Mouse (Mus musculus): ENCODE data around the gene Llgl1. TPM values are rescaled to one million over a fixed set of nuclear protein-coding genes. Genes with fewer than 3 reads are reported as not detected.

Gene Llgl1
- polyA plus RNA-seq, 1 experiment from 2014 or later, result 87.4 TPM

DNA sequence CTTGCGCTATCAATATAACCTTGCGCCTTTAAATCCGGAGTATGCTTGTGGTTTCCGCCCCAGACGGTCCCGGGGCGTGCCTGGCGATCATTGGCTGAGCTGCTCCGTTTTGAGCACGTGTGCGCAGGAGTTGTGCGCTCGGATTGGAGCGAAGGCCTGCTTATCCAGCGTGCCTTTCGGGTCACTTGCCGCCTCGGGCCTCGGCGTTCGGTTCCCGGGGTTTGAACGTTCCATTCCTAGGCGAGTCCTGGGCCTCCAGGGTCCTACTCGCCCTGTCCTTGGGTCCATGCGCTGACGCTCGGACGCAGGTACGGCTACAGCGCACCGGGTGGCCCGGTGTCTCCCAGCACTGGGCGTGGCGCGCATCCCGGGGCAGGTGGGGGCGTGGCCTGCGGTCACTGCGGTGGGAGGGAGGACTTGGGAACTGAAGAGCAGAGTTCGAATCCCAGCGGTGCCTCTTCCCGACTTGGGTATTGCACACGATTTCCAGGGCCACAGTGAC is 28.8 kb downstream of the Llgl1 start, which contains the start of gene Mief2:
Gene Mief2 (plus strand): TSS at position 139 of the 502 bp plus-strand sequence.
- Histone ChIP-seq H3K9ac (replicated peaks) (peak within 1 kb of the TSS; percentile 85), H3K36me3 (peaks cover 50% of the 10 kb centered on the region), H3K4me1 (replicated peaks) (peaks cover 32% of the 10 kb centered on the region), H3K4me3 (replicated peaks) (peak within 1 kb of the TSS; percentile 85), H3K27me3 (no peaks in the 10 kb centered on the region), H3K4me2 (replicated peaks) (peak within 1 kb of the TSS; percentile 64), H3K27ac (peak within 1 kb of the TSS; percentile 86), H3K9me3 (no peaks in the 10 kb centered on the region)
- WGBS, result under 1% methylated on average over 44 of the region's 44 CpGs
- ATAC-seq, result peak; percentile 94

DNA sequence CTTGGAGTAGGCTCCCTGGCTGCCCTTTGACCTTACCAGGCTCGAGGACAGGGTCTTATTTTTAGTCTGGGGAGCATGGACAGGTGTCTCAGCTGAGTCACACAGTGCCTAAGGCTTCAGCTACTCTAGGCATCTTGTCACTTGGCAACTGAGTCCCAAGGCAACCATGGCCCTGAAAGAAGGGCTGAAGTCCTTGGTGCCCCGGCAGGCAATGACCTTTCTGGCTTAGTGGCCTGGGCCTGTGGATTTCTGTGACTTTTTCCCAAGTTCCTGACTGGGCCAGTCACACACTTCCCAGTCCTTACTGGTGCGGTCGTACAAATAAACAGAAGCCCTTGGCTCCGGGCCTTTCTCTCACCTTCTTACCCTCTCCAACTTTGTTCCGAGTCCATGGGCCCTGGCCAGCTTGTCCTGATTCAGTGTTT is 29.7 kb downstream of the Llgl1 start:
- 0 out of 2 replicates have a peak overlapping the region, but pooled peaks have one; percentile 68 for H3K9ac ChIP-seq (replicated peaks)
- no peak overlapping the region for H3K27ac ChIP-seq
- H3K9me3 ChIP-seq, result no peaks in the 10 kb centered on the region
- peak overlapping the region; percentile 85 for H3K4me3 ChIP-seq (replicated peaks)
- 74% methylated on average over 6 of the region's 6 CpGs for WGBS
- peaks cover 50% of the 10 kb centered on the region for H3K36me3 ChIP-seq
- peak overlapping the region; percentile 64 for H3K4me2 ChIP-seq (replicated peaks)
- H3K4me1 ChIP-seq (replicated peaks), result peaks cover 32% of the 10 kb centered on the region
- H3K27me3 ChIP-seq, result no peaks in the 10 kb centered on the region
- no peak for ATAC-seq

DNA sequence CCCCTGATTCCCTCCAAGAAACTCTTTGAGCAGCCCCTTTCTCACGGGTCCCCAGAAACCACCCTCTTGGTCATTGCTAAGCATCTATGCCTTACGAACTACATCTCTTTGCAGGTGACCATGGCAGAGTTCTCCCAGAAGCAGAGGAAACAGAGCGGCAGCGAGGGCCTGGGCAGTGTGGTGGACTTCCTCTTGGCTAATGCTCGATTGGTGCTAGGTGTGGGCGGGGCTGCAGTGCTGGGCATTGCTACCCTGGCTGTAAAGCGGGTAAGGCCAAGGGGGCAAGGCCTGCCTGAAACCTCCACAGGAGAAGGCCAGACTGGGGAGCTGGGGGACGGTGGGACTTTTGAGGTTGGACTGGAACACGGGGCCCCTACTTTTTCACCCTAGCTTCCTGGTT is 30.6 kb downstream of the Llgl1 start:
- Histone ChIP-seq H3K9ac (replicated peaks) (no peak overlapping the region), H3K27me3 (no peaks in the 10 kb centered on the region), H3K4me1 (replicated peaks) (peaks cover 32% of the 10 kb centered on the region), H3K36me3 (peaks cover 44% of the 10 kb centered on the region), H3K9me3 (no peaks in the 10 kb centered on the region), H3K4me2 (replicated peaks) (no peak overlapping the region), H3K4me3 (replicated peaks) (no peak overlapping the region), H3K27ac (no peak overlapping the region)
- no peak for ATAC-seq
- WGBS, result 87% methylated on average over 9 of the region's 9 CpGs

DNA sequence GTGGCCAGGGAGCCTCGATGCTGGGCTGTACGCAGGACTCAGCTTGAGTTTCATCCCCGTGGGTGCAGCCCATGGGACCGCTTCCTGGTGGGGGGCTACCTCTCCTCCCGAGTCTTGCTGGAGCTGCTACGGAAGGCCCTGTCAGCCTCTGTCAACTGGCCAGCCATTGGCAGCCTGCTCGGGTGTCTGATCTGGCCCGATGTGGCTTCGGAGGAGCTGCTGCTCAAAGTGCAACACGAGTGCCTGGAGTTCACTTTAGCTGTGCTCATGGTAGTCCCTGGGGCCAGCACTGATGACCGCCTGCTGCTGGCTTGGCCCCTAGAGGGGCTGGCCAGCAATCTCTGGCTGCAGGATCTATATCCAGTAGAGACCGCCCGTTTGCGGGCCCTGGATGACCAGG is 31.7 kb downstream of the Llgl1 start:
- WGBS, result 93% methylated on average over 14 of the region's 14 CpGs
- ATAC-seq, result no peak

DNA sequence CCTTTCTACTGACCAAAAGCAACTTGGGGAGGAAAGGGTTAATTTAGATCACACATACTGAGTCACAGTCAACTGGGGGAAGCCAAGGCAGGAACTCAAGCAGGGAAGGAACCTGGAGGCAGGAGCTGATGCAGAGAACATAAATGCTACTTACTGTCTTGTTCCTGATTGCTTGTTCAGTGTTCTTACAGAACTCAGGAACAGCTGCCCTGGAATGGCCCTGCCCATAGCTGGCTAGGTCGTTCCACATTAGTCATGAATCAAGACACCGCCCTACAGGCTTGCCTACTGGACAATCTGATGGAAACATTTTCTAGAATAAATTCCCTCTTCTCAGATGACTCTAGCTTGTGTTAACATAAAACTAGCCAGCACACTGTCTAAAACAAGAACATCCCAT is 34.7 kb downstream of the Llgl1 start:
- H3K4me3 ChIP-seq (replicated peaks), result no peak overlapping the region
- H3K9ac ChIP-seq (replicated peaks), result no peak overlapping the region
- H3K36me3 ChIP-seq, result peaks cover 51% of the 10 kb centered on the region
- 89% methylated on average over 2 of the region's 2 CpGs for WGBS
- no peak overlapping the region for H3K4me2 ChIP-seq (replicated peaks)
- H3K27ac ChIP-seq, result no peak overlapping the region
- H3K9me3 ChIP-seq, result no peaks in the 10 kb centered on the region
- H3K27me3 ChIP-seq, result no peaks in the 10 kb centered on the region
- no peak for ATAC-seq
- H3K4me1 ChIP-seq (replicated peaks), result peaks cover 3% of the 10 kb centered on the region

More for the DNA sequence above, 31.7 kb downstream of the Llgl1 start:
- Histone ChIP-seq H3K9me3 (no peaks in the 10 kb centered on the region), H3K9ac (replicated peaks) (no peak overlapping the region), H3K4me2 (replicated peaks) (no peak overlapping the region), H3K27ac (no peak overlapping the region), H3K4me3 (replicated peaks) (no peak overlapping the region), H3K4me1 (replicated peaks) (peaks cover 25% of the 10 kb centered on the region), H3K27me3 (no peaks in the 10 kb centered on the region), H3K36me3 (peaks cover 42% of the 10 kb centered on the region)

DNA sequence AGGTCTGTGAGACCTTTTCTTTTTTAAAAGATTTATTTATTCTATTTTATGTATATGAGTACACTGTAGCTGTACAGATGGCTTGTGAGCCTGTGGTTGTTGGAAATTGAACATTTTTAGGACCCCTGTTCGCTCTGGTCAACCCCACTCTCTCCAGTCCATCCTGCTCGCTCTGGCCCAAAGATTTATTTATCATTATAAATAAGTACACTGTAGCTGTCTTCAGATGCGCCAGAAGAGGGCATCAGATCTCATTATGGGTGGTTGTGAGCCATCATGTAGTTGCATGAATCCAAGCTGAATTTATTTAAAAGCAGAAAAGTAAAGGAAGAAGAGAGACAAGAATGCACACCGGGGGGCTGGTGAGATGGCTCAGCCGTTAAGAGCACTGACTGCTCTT is 35.7 kb downstream of the Llgl1 start:
- Histone ChIP-seq H3K4me3 (replicated peaks) (no peak overlapping the region), H3K4me1 (replicated peaks) (no peaks in the 10 kb centered on the region), H3K27ac (no peak overlapping the region), H3K27me3 (no peaks in the 10 kb centered on the region), H3K36me3 (peaks cover 61% of the 10 kb centered on the region), H3K4me2 (replicated peaks) (no peak overlapping the region), H3K9ac (replicated peaks) (no peak overlapping the region), H3K9me3 (no peaks in the 10 kb centered on the region)
- ATAC-seq, result no peak
- 81% methylated on average over 5 of the region's 5 CpGs for WGBS

DNA sequence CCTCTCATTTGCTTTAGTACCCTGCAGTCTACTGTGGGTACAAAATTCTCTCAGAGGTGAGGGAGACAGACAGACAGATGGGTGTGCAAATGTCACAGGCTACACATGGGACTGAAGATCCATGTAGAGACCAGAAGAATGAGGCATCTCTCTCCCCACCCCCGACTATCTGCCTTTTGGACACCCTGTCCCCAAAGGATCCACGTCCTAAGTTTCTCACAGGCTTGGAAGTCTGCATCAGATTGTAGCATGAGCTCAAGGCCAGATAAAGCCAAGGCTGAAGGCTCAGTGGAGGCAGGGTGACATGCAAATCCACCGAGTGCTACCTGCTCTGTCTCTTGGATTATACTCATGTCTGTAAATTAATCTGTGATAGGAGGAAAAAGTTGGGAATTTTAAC is 37.0 kb downstream of the Llgl1 start:
- Histone ChIP-seq H3K27ac (no peak overlapping the region), H3K36me3 (peaks cover 61% of the 10 kb centered on the region), H3K4me2 (replicated peaks) (no peak overlapping the region), H3K4me1 (replicated peaks) (no peaks in the 10 kb centered on the region), H3K9me3 (no peaks in the 10 kb centered on the region), H3K27me3 (no peaks in the 10 kb centered on the region), H3K4me3 (replicated peaks) (no peak overlapping the region), H3K9ac (replicated peaks) (no peak overlapping the region)
- ATAC-seq, result no peak
- 86% methylated on average over 3 of the region's 3 CpGs for WGBS

DNA sequence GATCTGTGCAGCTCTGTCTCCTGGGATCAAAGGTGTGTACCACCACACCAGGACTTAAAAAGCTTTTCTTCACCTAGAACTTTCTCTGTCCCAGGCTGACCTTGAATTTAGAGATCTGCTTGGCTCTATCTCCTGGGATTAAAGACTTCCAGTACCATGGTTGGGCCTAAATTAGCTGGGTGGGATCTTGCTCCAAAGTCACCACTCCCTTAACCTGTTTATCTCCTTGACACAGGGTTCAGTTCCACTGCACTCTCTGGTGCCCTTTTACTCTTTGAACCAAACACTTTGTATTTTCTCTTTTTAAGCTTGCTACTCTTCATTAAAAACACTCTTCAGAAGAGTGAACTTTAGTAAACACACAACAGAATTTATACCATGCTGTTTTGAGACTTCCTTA is 37.9 kb downstream of the Llgl1 start:
- Histone ChIP-seq H3K9ac (replicated peaks) (no peak overlapping the region), H3K9me3 (no peaks in the 10 kb centered on the region), H3K27me3 (no peaks in the 10 kb centered on the region), H3K4me3 (replicated peaks) (no peak overlapping the region), H3K4me1 (replicated peaks) (no peaks in the 10 kb centered on the region), H3K36me3 (peaks cover 63% of the 10 kb centered on the region), H3K4me2 (replicated peaks) (no peak overlapping the region), H3K27ac (no peak overlapping the region)
- no peak for ATAC-seq

DNA sequence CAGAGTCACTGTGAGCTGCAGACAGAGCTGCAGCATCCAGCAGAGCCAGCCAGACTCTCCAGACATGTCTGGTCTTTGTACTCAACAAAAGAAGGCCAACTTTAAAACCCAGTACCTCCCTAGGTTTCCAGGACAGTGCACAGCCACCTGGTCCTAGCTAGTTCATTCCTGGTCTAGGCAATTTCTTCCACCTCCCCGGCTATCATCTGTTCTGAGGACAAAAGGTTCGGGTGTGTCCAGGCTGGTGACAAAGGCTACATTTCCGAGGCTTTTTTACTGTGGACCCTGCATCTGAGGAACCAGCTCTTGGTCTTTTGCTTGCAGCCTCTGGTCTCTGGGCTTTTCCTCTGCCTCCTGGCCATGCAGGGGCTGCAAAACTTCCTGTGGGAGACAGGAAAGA is 40.8 kb downstream of the Llgl1 start:
- no peak overlapping the region for H3K27ac ChIP-seq
- H3K9me3 ChIP-seq, result no peaks in the 10 kb centered on the region
- ATAC-seq, result no peak
- no peaks in the 10 kb centered on the region for H3K27me3 ChIP-seq
- H3K9ac ChIP-seq (replicated peaks), result no peak overlapping the region
- peaks cover 70% of the 10 kb centered on the region for H3K36me3 ChIP-seq
- 86% methylated on average over 3 of the region's 3 CpGs for WGBS
- no peaks in the 10 kb centered on the region for H3K4me1 ChIP-seq (replicated peaks)
- no peak overlapping the region for H3K4me3 ChIP-seq (replicated peaks)
- H3K4me2 ChIP-seq (replicated peaks), result no peak overlapping the region

DNA sequence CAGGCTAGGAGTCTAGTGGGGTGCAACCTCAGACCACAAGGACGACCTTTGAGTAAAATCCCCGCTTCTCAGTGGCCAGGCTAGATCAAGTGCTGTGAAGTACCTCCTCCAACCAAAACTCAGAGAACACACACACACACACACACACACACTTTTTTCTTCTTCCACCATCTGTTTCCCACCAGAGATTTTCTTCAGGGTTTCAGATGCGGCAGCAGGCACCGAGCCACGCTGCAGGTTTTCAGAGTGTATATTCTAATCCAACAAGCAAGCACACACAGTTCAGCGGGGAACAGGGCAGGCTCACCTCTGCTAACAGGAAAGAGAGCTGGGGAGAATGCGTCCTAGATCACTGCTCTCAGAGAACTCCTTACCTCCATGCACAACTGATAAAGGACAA is 56.0 kb downstream of the Llgl1 start:
- WGBS, result 97% methylated on average over 7 of the region's 7 CpGs
- Histone ChIP-seq H3K4me1 (replicated peaks) (no peaks in the 10 kb centered on the region), H3K36me3 (peaks cover 84% of the 10 kb centered on the region), H3K27ac (no peak overlapping the region), H3K9ac (replicated peaks) (no peak overlapping the region), H3K9me3 (no peaks in the 10 kb centered on the region), H3K4me2 (replicated peaks) (no peak overlapping the region), H3K27me3 (no peaks in the 10 kb centered on the region), H3K4me3 (replicated peaks) (no peak overlapping the region)
- ATAC-seq, result no peak

DNA sequence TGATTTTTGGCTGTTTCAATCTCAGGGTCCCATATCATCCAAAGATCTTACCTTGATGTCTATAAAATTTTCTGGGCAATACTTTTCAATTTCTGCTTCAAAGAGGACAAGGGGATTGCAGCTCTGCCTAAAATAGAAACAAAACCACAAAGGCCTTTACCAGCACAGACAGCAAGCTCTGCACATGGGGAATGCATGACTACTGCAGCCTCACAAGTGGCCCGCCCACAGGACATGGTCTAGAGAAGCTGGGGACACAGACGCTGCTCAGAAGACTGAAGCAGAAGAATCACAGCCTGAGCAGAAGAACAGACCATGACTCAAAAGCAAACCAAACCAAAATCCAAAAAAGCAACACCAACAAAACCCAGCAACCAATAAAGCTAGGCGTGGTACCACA is 62.2 kb downstream of the Llgl1 start:
- WGBS, result 93% methylated on average over 3 of the region's 3 CpGs
- no peaks in the 10 kb centered on the region for H3K27me3 ChIP-seq

More for the DNA sequence above, 62.2 kb downstream of the Llgl1 start:
- H3K9ac ChIP-seq (replicated peaks), result no peak overlapping the region
- H3K9me3 ChIP-seq, result no peaks in the 10 kb centered on the region
- ATAC-seq, result no peak
- H3K4me2 ChIP-seq (replicated peaks), result no peak overlapping the region
- no peaks in the 10 kb centered on the region for H3K4me1 ChIP-seq (replicated peaks)
- H3K27ac ChIP-seq, result no peak overlapping the region
- H3K4me3 ChIP-seq (replicated peaks), result no peak overlapping the region
- peaks cover 45% of the 10 kb centered on the region for H3K36me3 ChIP-seq
